Mouse (Mus musculus): ENCODE data around the gene Kcnc2.
"Not testable (repeated sequence)": the region's sequence is repeated elsewhere in the genome, so short reads cannot be mapped to it uniquely, and the experiment has no call there.

GRCm38 (mm10) chr10:112229091-112229843 lies 41.7 kb upstream of the Kcnc2 start:
- not testable (repeated sequence) for TF ChIP-seq CTCF (IDR thresholded peaks at IDR 0.05; ENCODE audit: borderline replicate concordance, insufficient read depth, low read length); POLR2A (IDR thresholded peaks at IDR 0.05; ENCODE audit: low read depth, low read length)
